Mouse (Mus musculus) bone marrow, adult 2 months (tissue): Measurements from ENCODE around the gene Hp1bp3.

Experiments
- CTCF ChIP-seq: fragments of 200-500 bp; IDR thresholded peaks from 2 replicates; pipeline ENCODE4 v1.5.1; 2011; ENCODE audit warnings: low read length, control low read depth; ENCODE audit not compliant: control insufficient read depth, insufficient read depth
- POLR2A ChIP-seq: fragments of 200-500 bp; IDR thresholded peaks from 2 replicates; pipeline ENCODE4 v1.6.1; 2011; ENCODE audit warnings: low read depth, mild to moderate bottlenecking, control low read depth, low read length, borderline replicate concordance; ENCODE audit not compliant: control insufficient read depth

GRCm38 (mm10) chr4:138293949-138294550, 78.0 kb downstream of the Hp1bp3 start:
- TF ChIP-seq CTCF (no peak), POLR2A (no peak)
